Mouse (Mus musculus) layer of hippocampus, adult 8-10 months (tissue): Measurements from ENCODE around the gene 5830473C10Rik. TPM values are rescaled to one million over a fixed set of nuclear protein-coding genes. Genes with fewer than 3 reads are reported as not detected.

ENCODE experiments used
- total RNA-seq, 4 experiments: library from RNA; stranded (reverse); gene quantifications; 2 replicates each; pipeline ENCODE4 v1.2.4; 2022

Gene 5830473C10Rik
- total RNA-seq, 4 experiments from 2014 or later: 0.16 TPM; not detected in 3

Other genes starting within 250 kb of the 5830473C10Rik start
- gene Ankrd17, start 194.5 kb upstream of the 5830473C10Rik start, total RNA-seq: 100 to 1,000 TPM; 100 to 122 (median 114) TPM
- gene Gm9958, start 193.9 kb upstream of the 5830473C10Rik start, total RNA-seq: 1 to 10 TPM; 1.1 to 3.1 (median 2.2) TPM
- under 1 TPM in 1 of 4 experiments, not detected in 3; 0.21 TPM for gene Alb, start 100.2 kb upstream of the 5830473C10Rik start, total RNA-seq
- under 1 TPM in 2 of 4 experiments, not detected in 2; 0.36 to 0.45 TPM for gene Afp, start 70.4 kb upstream of the 5830473C10Rik start, total RNA-seq
- under 1 TPM in 1 of 4 experiments, not detected in 3; 0.21 TPM for gene Afm, start 42.2 kb upstream of the 5830473C10Rik start, total RNA-seq
- 1 to 10 TPM in 1 of 4 experiments, under 1 TPM in 3; 0.63 to 1.6 (median 0.78) TPM for gene Rassf6, start 79.5 kb downstream of the 5830473C10Rik start, total RNA-seq
- 1 to 10 TPM in 2 of 4 experiments, under 1 TPM in 2; 0.39 to 4.6 (median 2.1) TPM for gene Cxcl5, start 198.3 kb downstream of the 5830473C10Rik start, total RNA-seq
- gene Ppbp, start 207.4 kb downstream of the 5830473C10Rik start, total RNA-seq: 1 to 10 TPM in 1 of 4 experiments, under 1 TPM in 2, not detected in 1; 0.32 to 1.6 (median 0.47) TPM
- 1 to 10 TPM; 2.8 to 3.1 (median 2.9) TPM for gene Pf4, start 211.3 kb downstream of the 5830473C10Rik start, total RNA-seq
- gene Cxcl3, start 225.0 kb downstream of the 5830473C10Rik start, total RNA-seq: not detected
- not detected for gene Cxcl15, start 233.4 kb downstream of the 5830473C10Rik start, total RNA-seq